15 mouse cellular contexts compared by ENCODE assay signal in the genomic region with DNA sequence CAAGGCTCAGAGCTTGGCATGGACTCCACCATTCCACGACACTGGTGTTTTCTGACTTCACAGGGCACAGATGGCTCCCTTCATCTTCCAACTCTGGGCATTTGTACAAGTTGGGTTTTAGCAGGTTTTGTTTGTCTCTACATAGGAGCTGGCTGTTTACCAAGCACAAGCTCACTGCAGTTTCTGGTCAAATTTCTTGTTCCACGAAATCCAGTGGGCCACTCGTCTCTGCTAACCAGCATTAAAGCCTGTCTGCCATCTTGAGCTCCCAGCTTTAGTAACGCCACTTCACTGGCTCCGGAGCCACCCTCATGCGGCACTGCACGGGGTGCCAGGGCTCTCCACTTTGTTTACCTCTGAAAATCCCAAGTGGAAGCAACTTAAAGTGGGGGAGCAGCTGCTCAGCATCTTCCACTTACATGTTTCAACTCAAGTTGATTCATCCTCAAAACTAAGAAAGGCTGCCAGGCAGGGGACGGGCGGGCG. TPM values are rescaled to one million over a fixed set of nuclear protein-coding genes. Genes with fewer than 3 reads are reported as not detected.
DNase-seq lines count a peak whose midpoint lies in the region; ATAC-seq lines count a peak whose summit lies in the region.
"Had no signal": no experiment of that assay in that cellular context is flagged by ENCODE, and none has a peak within 500 bp of the region (broad histone marks: within the 10 kb centered on the region; RNA-seq: fewer than 3 reads in every experiment).

No protein-coding gene starts in this region.

- H3K4me3 ChIP-seq in embryonic facial prominence, embryonic 15.5 days (replicated peaks) = no peak overlapping the region
- H3K4me3 ChIP-seq in embryonic facial prominence, embryonic 10.5 days = no peak overlapping the region
- H3K4me3 ChIP-seq: liver, embryonic 13.5 days; midbrain, embryonic 12.5 days; stomach, embryonic 15.5 days had no signal

- peaks cover 30% of the 10 kb centered on the region for H3K36me3 ChIP-seq in embryonic facial prominence, embryonic 15.5 days
- peaks cover 40% of the 10 kb centered on the region for H3K36me3 ChIP-seq in embryonic facial prominence, embryonic 10.5 days (replicated peaks)

- H3K4me2 ChIP-seq in embryonic facial prominence, embryonic 15.5 days (replicated peaks) = no peak overlapping the region
- H3K4me2 ChIP-seq: liver, embryonic 13.5 days; midbrain, embryonic 12.5 days; stomach, embryonic 15.5 days had no signal

- no peak for DNase-seq in embryonic facial prominence, embryonic 10.5 days (ENCODE audit: low spot score)
- DNase-seq in layer of hippocampus, adult 11-12 months (ENCODE audit: low spot score) = peak; percentile 59
- DNase-seq in layer of hippocampus, postnatal 25 days (ENCODE audit: extremely low spot score in 1 of 2, low spot score in 1 of 2) = no peak
- peak; percentile 30 for DNase-seq in NIH3T3 (ENCODE audit: low read depth)
- peak; percentile 58 to 64 for DNase-seq in cerebellum, postnatal 25 days
- no peak for DNase-seq in thymus, postnatal 4 days
- DNase-seq: adrenal gland, postnatal 10 days; gastrocnemius, postnatal 10 days; left cerebral cortex, postnatal 4 days; liver, embryonic 13.5 days; thymus, postnatal 14 days had no signal

- peaks cover 43% of the 10 kb centered on the region for H3K4me1 ChIP-seq in embryonic facial prominence, embryonic 15.5 days
- peaks cover 6% of the 10 kb centered on the region; the same call in 1 of the 2 replicates for H3K4me1 ChIP-seq in embryonic facial prominence, embryonic 10.5 days

- no peaks in the 10 kb centered on the region for H3K27me3 ChIP-seq in embryonic facial prominence, embryonic 15.5 days
- H3K27me3 ChIP-seq in embryonic facial prominence, embryonic 10.5 days (replicated peaks; ENCODE audit: low read depth, poor library complexity, severe bottlenecking) = no peaks in the 10 kb centered on the region
- H3K27me3 ChIP-seq: liver, embryonic 13.5 days; midbrain, embryonic 12.5 days; stomach, embryonic 15.5 days had no signal

- peak overlapping the region; percentile 34; the same call in 1 of the 2 replicates for H3K27ac ChIP-seq in embryonic facial prominence, embryonic 15.5 days (replicated peaks)
- no peak overlapping the region for H3K27ac ChIP-seq in embryonic facial prominence, embryonic 10.5 days (replicated peaks)
- H3K27ac ChIP-seq: liver, embryonic 13.5 days; midbrain, embryonic 12.5 days; stomach, embryonic 15.5 days had no signal

- H3K9me3 ChIP-seq in embryonic facial prominence, embryonic 15.5 days (replicated peaks) = no peaks in the 10 kb centered on the region
- H3K9me3 ChIP-seq in embryonic facial prominence, embryonic 10.5 days = no peaks in the 10 kb centered on the region
- H3K9me3 ChIP-seq: liver, embryonic 13.5 days; midbrain, embryonic 12.5 days; stomach, embryonic 15.5 days had no signal

- H3K9ac ChIP-seq in embryonic facial prominence, embryonic 15.5 days = no peak overlapping the region
- H3K9ac ChIP-seq: liver, embryonic 13.5 days; midbrain, embryonic 12.5 days; stomach, embryonic 15.5 days had no signal

- ATAC-seq in embryonic facial prominence, embryonic 15.5 days (ENCODE audit: insufficient number of reproducible peaks, low FRiP score, low TSS enrichment, low read depth) = no peak
- ATAC-seq in inflammation-experienced regulatory T-cells, adult 6 months = no peak

- WGBS in embryonic facial prominence, embryonic 15.5 days = 80% methylated on average over 10 of the region's 10 CpGs
- WGBS in embryonic facial prominence, embryonic 10.5 days = 89% methylated on average over 10 of the region's 10 CpGs

RNA-seq across cellular contexts. Expression of a gene that starts 11.0 kb away (rescaled TPM):
- polyA plus RNA-seq in embryonic facial prominence, embryonic 15.5 days (2015; fragmentation: Nextera tagmentation; extraction: Ambion mirVana) = 73.3 and 77.6 TPM in 2 replicates
- 66.3 and 68.6 TPM in 2 replicates for polyA plus RNA-seq in embryonic facial prominence, embryonic 10.5 days (2016; fragmentation: Nextera tagmentation; extraction: Ambion mirVana)
- 10 to 100 TPM; 53.0 to 59.4 TPM for total RNA-seq in layer of hippocampus, postnatal 25 days (2021)
- polyA plus RNA-seq in inflammation-experienced regulatory T-cells, adult 6 months (2017; shearing (Covaris generic)) = 1 to 10 TPM; 6.5 to 9.4 (median 8.6) TPM

RNA-seq across cellular contexts. Expression of a gene that starts 24.3 kb away (rescaled TPM):
- 6.4 and 7.7 TPM in 2 replicates for polyA plus RNA-seq in embryonic facial prominence, embryonic 15.5 days (2015; fragmentation: Nextera tagmentation; extraction: Ambion mirVana)
- polyA plus RNA-seq in embryonic facial prominence, embryonic 10.5 days (2016; fragmentation: Nextera tagmentation; extraction: Ambion mirVana) = 2.4 and 3.4 TPM in 2 replicates
- 10 to 100 TPM; 23.5 to 23.7 TPM for total RNA-seq in layer of hippocampus, postnatal 25 days (2021)
- polyA plus RNA-seq in inflammation-experienced regulatory T-cells, adult 6 months (2017; shearing (Covaris generic)) = 10 to 100 TPM; 10.5 to 15.4 (median 12.4) TPM

RNA-seq across cellular contexts. Expression of a gene that starts 37.9 kb away (rescaled TPM):
- 8.4 and 9.0 TPM in 2 replicates for polyA plus RNA-seq in embryonic facial prominence, embryonic 15.5 days (2015; fragmentation: Nextera tagmentation; extraction: Ambion mirVana)
- polyA plus RNA-seq in embryonic facial prominence, embryonic 10.5 days (2016; fragmentation: Nextera tagmentation; extraction: Ambion mirVana) = 1.8 and 2.2 TPM in 2 replicates
- 100 to 1,000 TPM; 773 to 802 TPM for total RNA-seq in layer of hippocampus, postnatal 25 days (2021)
- 1 to 10 TPM in 1 of 3 experiments, under 1 TPM in 1, not detected in 1; 0.15 to 1.1 TPM for polyA plus RNA-seq in inflammation-experienced regulatory T-cells, adult 6 months (2017; shearing (Covaris generic))

Comparison
In these comparisons a context has a peak if more than half of its experiments do, and no peak if none do; other contexts are left out.
1. DNase-seq: peak in layer of hippocampus, adult 11-12 months (single experiment), NIH3T3 (single experiment) and cerebellum, postnatal 25 days (2 of 2); none in embryonic facial prominence, embryonic 10.5 days (single experiment), layer of hippocampus, postnatal 25 days (0 of 2) and thymus, postnatal 4 days (single experiment).